ENCODE assay signal across 1 mouse cellular context in genomic region chr13:4013811-4014210, GRCm38 (mm10).
TF ChIP-seq lines count a peak whose summit lies in the region.

No protein-coding gene starts in this region.

TF ChIP-seq in CH12.LX, 34 proteins besides CTCF, POLR2A, EP300 and RAD21 (continued from another document):
- TF ChIP-seq KAT2A (IDR thresholded peaks at IDR 0.05; ENCODE audit: insufficient replicate concordance, low read length): no peak
- TF ChIP-seq GABPA (IDR thresholded peaks at IDR 0.05; ENCODE audit: insufficient replicate concordance, low read depth, low read length): no peak
- no peak for TF ChIP-seq E2F4 (IDR thresholded peaks at IDR 0.05; ENCODE audit: insufficient replicate concordance, low read depth, low read length)
- TF ChIP-seq POLR2AphosphoS2 (IDR thresholded peaks at IDR 0.05; ENCODE audit: low read depth, low read length): no peak
